Mouse (Mus musculus) ES-E14 (cell line): ENCODE data around the gene Aldh1l1.

Source experiments
- HCFC1 ChIP-seq: IDR thresholded peaks from 2 replicates; pipeline ENCODE4 v1.6.1; 2012; ENCODE audit warnings: low read length, inconsistent platforms, borderline replicate concordance; ENCODE audit not compliant: insufficient read depth
- MAFK ChIP-seq: IDR thresholded peaks from 2 replicates; pipeline ENCODE4 v1.6.1; 2014; ENCODE audit warnings: mild to moderate bottlenecking, low read depth, low read length, inconsistent platforms; ENCODE audit not compliant: insufficient read depth
- ZC3H11A ChIP-seq: IDR thresholded peaks from 2 replicates; pipeline ENCODE4 v1.6.1; 2012; ENCODE audit warnings: low read depth, mild to moderate bottlenecking, inconsistent platforms, low read length, borderline replicate concordance
- ZNF384 ChIP-seq: IDR thresholded peaks from 2 replicates; pipeline ENCODE4 v1.6.1; 2012; ENCODE audit warnings: low read depth, low read length, inconsistent platforms

DNA sequence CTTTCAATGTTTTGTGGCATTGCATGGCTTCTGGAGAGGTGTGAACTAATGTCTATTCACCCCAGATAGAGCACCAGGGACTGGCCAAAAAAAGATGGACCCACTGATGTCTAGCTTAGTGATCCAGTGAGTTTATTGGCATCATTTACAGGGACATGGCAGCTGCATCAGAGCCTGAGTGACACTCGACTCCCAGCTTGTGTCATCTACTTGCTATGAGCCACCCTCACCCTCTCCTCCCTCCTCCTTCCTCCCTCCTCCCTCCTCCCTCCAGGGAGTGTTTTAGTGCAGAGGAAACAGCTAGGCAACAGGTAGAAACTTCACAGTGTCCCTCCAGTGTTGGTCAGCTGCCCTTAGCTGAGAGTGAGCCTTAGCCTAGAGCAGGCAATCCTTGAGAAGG, 108.7 kb downstream of the Aldh1l1 start:
- TF ChIP-seq MAFK (no peak), HCFC1 (no peak), ZC3H11A (no peak), ZNF384 (no peak)
